Mouse (Mus musculus) midbrain, embryonic 16.5 days (tissue): ENCODE data around the gene Olfr485. TPM values are rescaled to one million over a fixed set of nuclear protein-coding genes. Genes with fewer than 3 reads are reported as not detected.
"Not testable (repeated sequence)": the region's sequence is repeated elsewhere in the genome, so short reads cannot be mapped to it uniquely, and the experiment has no call there.

Experiments
- ATAC-seq: fragments of 200-750 bp; cut with Nextera tagmentation; 2 replicates; pipeline ENCODE4 v1.8.0; 2017; ENCODE audit warnings: moderate TSS enrichment
- H3K27ac ChIP-seq: fragments of 300-500 bp; sonication (generic); 2 replicates; pipeline ENCODE4 v1.5.1; 2014; ENCODE audit warnings: mild to moderate bottlenecking, low read length, mixed read lengths
- H3K27me3 ChIP-seq: fragments of 300-500 bp; sonication (generic); 2 replicates; pipeline ENCODE4 v1.6.1; 2014; ENCODE audit warnings: low read depth, low read length, mixed read lengths; ENCODE audit not compliant: control insufficient read depth, insufficient read depth
- H3K36me3 ChIP-seq: fragments of 300-500 bp; sonication (generic); 2 replicates; pipeline ENCODE4 v1.6.1; 2014; ENCODE audit warnings: mild to moderate bottlenecking, low read length, moderate library complexity, mixed read lengths; ENCODE audit not compliant: control insufficient read depth, insufficient read depth
- H3K4me1 ChIP-seq: fragments of 300-500 bp; sonication (generic); 2 replicates; pipeline ENCODE4 v1.6.1; 2014; ENCODE audit warnings: mild to moderate bottlenecking, low read length, mixed read lengths; ENCODE audit not compliant: control insufficient read depth, insufficient read depth
- H3K4me2 ChIP-seq: fragments of 300-500 bp; sonication (generic); 2 replicates; pipeline ENCODE4 v1.6.1; 2014; ENCODE audit warnings: mild to moderate bottlenecking, low read length, mixed read lengths
- H3K4me3 ChIP-seq: fragments of 300-500 bp; sonication (generic); 2 replicates; pipeline ENCODE4 v1.5.1; 2014; ENCODE audit warnings: low read depth, mild to moderate bottlenecking, low read length, moderate library complexity, mixed read lengths
- H3K9ac ChIP-seq: fragments of 300-500 bp; sonication (generic); 2 replicates; pipeline ENCODE4 v1.6.1; 2014; ENCODE audit warnings: low read depth, low read length, mixed read lengths
- H3K9me3 ChIP-seq: fragments of 300-500 bp; sonication (generic); replicated peaks from 2 replicates; pipeline ENCODE4 v1.6.1; 2014; ENCODE audit warnings: mild to moderate bottlenecking, low read length, mixed read lengths; ENCODE audit not compliant: control insufficient read depth, poor library complexity, severe bottlenecking
- WGBS: fragments of 180-500 bp; shearing (Covaris S2); extraction: QIAGEN DNeasy Blood & Tissue Kit; methylation state at CpG from one replicate; pipeline ENCODE4 v1.1.7; 2014; 5-methylcytosine and 5-hydroxymethylcytosine counted together
- polyA plus RNA-seq: library from polyadenylated mRNA; unstranded; fragments of >200 nt; fragmentation: Nextera tagmentation; extraction: Ambion mirVana; gene quantifications from 2 replicates; pipeline ENCODE4 v1.2.1, GENCODE M21; 2015

Gene Olfr485
- polyA plus RNA-seq = not detected in 2 replicates

- H3K4me3 ChIP-seq = no peak within 1 kb of the TSS
- H3K9ac ChIP-seq = no peak within 1 kb of the TSS
- no peak within 1 kb of the TSS for H3K27ac ChIP-seq
- no peaks in the 10 kb centered on the region for H3K9me3 ChIP-seq
- H3K4me2 ChIP-seq = no peak within 1 kb of the TSS
- H3K27me3 ChIP-seq = no peaks in the 10 kb centered on the region
- no peaks in the 10 kb centered on the region for H3K36me3 ChIP-seq
- H3K4me1 ChIP-seq = no peaks in the 10 kb centered on the region
- ATAC-seq = no peak
Observed at GRCm38 (mm10) chr7:108159771-108160170, at the start of gene Olfr485. TSS of gene Olfr485 (minus strand) at chr7:108159871.

- no peak overlapping the region for H3K9ac ChIP-seq
- H3K27ac ChIP-seq = no peak overlapping the region
- ATAC-seq = no peak
- H3K9me3 ChIP-seq = no peaks in the 10 kb centered on the region
- no peaks in the 10 kb centered on the region for H3K36me3 ChIP-seq
- H3K27me3 ChIP-seq = no peaks in the 10 kb centered on the region
- H3K4me3 ChIP-seq = no peak overlapping the region
- no peaks in the 10 kb centered on the region for H3K4me1 ChIP-seq
- H3K4me2 ChIP-seq = no peak overlapping the region
- WGBS = 48% methylated on average over 6 of the region's 6 CpGs
Observed at GRCm38 (mm10) chr7:108196938-108197337, 37.3 kb upstream of the Olfr485 start.

GRCm38 (mm10) chr7:108196337-108196736 lies 36.7 kb upstream of the Olfr485 start:
- H3K4me3 ChIP-seq, ATAC-seq, H3K9me3 ChIP-seq, H3K27me3 ChIP-seq, H3K9ac ChIP-seq, H3K4me2 ChIP-seq, H3K36me3 ChIP-seq, H3K27ac ChIP-seq, H3K4me1 ChIP-seq: not testable (repeated sequence)
- 56% methylated on average over 3 of the region's 3 CpGs for whole genome bisulfite sequencing

DNA sequence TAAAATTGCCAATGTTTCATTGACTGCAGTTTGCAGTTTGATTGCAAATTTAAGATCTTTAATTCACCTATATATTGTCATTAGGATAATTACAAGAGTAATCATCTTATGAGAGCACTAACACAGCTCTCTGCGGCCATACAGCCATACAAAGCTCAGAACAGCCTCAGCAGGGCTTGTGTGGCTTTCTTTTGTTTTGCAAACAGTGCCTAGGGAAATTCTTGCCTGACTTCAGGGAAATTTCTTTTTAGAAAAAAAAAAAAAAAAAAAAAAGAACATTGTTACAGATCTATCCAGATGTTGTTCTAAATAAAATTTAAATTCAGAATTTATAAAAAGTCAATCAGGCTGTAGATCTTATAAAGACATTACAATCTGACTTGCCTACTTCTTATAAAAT lies 33.0 kb upstream of the Olfr485 start:
- WGBS = 50% methylated on average over 1 of the region's 1 CpGs

DNA sequence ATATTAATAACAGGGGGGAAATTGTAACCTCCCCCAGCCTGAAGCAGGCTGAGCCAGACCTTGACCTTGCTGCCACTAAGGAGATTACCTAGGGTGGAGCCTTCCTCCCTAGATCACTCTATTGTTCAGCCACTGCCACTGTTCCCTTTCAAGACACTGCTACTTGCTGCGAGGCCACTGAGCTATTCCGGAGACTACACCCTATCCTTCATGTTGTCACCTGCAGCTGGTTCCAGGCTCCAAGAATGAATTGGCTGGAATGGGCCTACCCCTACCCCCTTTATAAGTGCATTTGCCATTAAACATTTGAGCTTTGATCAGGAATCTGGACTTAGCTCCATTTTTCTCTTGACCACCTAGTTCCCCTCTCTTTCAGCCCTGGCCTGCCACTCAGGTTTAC lies 31.5 kb upstream of the Olfr485 start:
- H3K4me3 ChIP-seq, H3K9me3 ChIP-seq, H3K4me2 ChIP-seq, H3K27ac ChIP-seq, H3K36me3 ChIP-seq, ATAC-seq, H3K9ac ChIP-seq, H3K27me3 ChIP-seq, H3K4me1 ChIP-seq: not testable (repeated sequence)
- WGBS = 27% methylated on average over 2 of the region's 2 CpGs

More for the DNA sequence above, 33.0 kb upstream of the Olfr485 start:
- not testable (repeated sequence) for H3K4me3 ChIP-seq, H3K36me3 ChIP-seq, H3K27me3 ChIP-seq, H3K4me1 ChIP-seq, H3K27ac ChIP-seq, H3K4me2 ChIP-seq, ATAC-seq, H3K9me3 ChIP-seq, H3K9ac ChIP-seq

DNA sequence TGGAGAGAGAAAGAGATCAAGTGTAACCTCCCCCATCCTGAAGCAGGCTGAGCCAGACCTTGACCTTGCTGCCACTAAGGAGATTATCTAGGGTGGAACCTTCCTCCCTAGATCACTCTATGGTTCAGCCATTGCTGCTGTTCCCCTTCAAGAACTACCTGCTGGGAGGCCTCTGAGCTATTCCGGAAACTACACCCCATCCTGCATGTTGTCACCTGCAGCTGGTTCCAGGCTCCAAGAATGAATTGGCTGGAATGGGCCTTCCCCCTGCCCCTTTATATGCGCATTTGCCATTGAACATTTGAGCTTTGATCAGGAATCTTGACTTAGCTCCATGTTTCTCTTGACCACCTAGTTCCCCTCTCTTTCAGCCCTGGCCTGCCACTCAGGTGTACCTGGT lies 25.6 kb upstream of the Olfr485 start:
- not testable (repeated sequence) for H3K4me1 ChIP-seq, H3K27me3 ChIP-seq, ATAC-seq, H3K4me2 ChIP-seq, H3K36me3 ChIP-seq, H3K9me3 ChIP-seq, H3K9ac ChIP-seq, H3K27ac ChIP-seq, H3K4me3 ChIP-seq
- WGBS = 84% methylated on average over 2 of the region's 2 CpGs

DNA sequence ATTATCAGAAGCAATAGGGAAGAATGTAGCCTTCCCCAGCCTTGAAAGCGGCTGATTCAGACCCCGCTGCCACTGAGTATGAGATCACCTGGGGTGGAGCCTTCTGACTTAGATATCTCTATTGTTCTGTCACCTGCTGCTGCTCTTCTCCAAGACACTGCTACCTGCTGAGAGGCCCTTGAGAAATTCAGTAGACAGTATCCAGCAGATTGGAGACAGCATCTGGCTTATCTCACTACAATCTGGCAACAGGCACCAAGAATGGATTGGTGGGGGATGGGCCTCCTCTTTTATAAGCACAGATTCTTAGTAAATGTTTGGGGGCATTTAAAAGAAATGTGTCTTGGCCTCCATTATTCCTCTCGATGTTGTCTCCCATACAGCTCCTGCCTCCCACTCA lies 24.7 kb upstream of the Olfr485 start:
- not testable (repeated sequence) for ATAC-seq, H3K27ac ChIP-seq, H3K36me3 ChIP-seq, H3K27me3 ChIP-seq, H3K9ac ChIP-seq, H3K4me1 ChIP-seq, H3K4me2 ChIP-seq, H3K4me3 ChIP-seq, H3K9me3 ChIP-seq
- WGBS = 63% methylated on average over 3 of the region's 3 CpGs

GRCm38 (mm10) chr7:108172642-108173041 lies 13.0 kb upstream of the Olfr485 start, which contains the start of gene Olfr486:
TSS of gene Olfr486 (minus strand) at chr7:108172742.
- not testable (repeated sequence) for H3K36me3 ChIP-seq, H3K4me1 ChIP-seq, H3K27ac ChIP-seq, H3K9me3 ChIP-seq, ATAC-seq, H3K4me3 ChIP-seq, H3K9ac ChIP-seq, H3K27me3 ChIP-seq, H3K4me2 ChIP-seq
- WGBS = 94% methylated on average over 1 of the region's 1 CpGs

GRCm38 (mm10) chr7:108127349-108127748 lies 32.3 kb downstream of the Olfr485 start, which contains the start of gene Olfr484:
TSS of gene Olfr484 (minus strand) at chr7:108127449.
- no peaks in the 10 kb centered on the region for H3K9me3 ChIP-seq
- no peak within 1 kb of the TSS for H3K27ac ChIP-seq
- no peak within 1 kb of the TSS for H3K4me2 ChIP-seq
- H3K36me3 ChIP-seq = no peaks in the 10 kb centered on the region
- H3K4me3 ChIP-seq = no peak within 1 kb of the TSS
- no peaks in the 10 kb centered on the region for H3K4me1 ChIP-seq
- H3K9ac ChIP-seq = no peak within 1 kb of the TSS
- ATAC-seq = no peak
- no peaks in the 10 kb centered on the region for H3K27me3 ChIP-seq

DNA sequence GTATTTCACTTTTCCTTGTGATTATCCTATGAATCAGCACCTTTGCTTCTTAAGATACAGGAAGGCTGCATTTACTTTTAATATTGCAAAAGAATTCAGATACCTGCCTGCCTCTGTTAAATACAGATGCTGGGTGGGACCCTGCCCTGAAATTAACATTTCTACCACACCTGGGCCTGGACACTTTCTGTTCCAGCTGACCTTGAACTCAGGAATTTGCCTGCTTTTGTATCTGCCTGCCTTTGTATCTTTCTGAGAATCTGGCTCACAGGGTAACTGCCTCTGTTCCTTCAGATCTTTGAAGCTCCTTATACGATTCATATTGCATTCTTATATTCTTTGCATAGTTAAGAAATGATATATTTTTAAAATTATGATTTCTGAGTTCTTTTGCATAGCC lies 38.3 kb downstream of the Olfr485 start:
- H3K9me3 ChIP-seq = no peaks in the 10 kb centered on the region
- no peak overlapping the region for H3K4me3 ChIP-seq
- H3K36me3 ChIP-seq = no peaks in the 10 kb centered on the region
- 72% methylated on average over 1 of the region's 1 CpGs for WGBS
- no peak overlapping the region for H3K27ac ChIP-seq
- H3K4me2 ChIP-seq = no peak overlapping the region
- H3K27me3 ChIP-seq = no peaks in the 10 kb centered on the region
- no peak for ATAC-seq
- no peak overlapping the region for H3K9ac ChIP-seq
- no peaks in the 10 kb centered on the region for H3K4me1 ChIP-seq
